Mouse (Mus musculus) CD4-positive, CD25-positive, alpha-beta regulatory T cell, adult 4 months (primary cell): ENCODE data around the gene Apoh. TPM values are rescaled to one million over a fixed set of nuclear protein-coding genes. Genes with fewer than 3 reads are reported as not detected.

Source experiments
- ATAC-seq: one replicate; pipeline ENCODE4 v1.8.0; 2017
- polyA plus RNA-seq, 2 experiments: library from polyadenylated mRNA; unstranded; fragments of 100-300 nt; shearing (Covaris generic); gene quantifications; one replicate each; pipeline ENCODE4 v1.2.1; 2017

Apoh gene
- polyA plus RNA-seq, 2 experiments from 2014 or later = not detected

- no peak for ATAC-seq
Measured at GRCm38 (mm10) chr11:108384920-108385665, 41.9 kb downstream of the Apoh start.

- ATAC-seq = no peak
Measured at GRCm38 (mm10) chr11:108385666-108386024, 42.5 kb downstream of the Apoh start.

DNA sequence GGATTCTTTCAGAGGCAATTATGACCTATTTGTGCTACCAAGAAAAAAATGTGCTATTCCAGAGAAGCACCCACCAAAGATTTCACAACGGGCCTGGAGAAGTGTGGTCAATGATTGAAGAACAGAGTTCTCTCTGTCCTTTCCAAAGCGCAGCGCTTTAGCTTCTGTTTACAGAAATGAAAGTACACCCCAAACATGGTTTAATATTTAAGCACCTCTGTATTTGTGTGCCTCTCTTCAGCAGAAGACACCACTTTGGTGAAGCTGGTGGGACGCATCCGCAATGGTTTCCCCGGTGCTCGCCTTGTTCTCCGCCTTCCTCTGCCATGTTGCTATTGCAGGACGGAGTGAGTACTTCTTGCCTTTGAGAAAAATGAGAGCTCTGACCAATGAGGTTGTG is 51.9 kb downstream of the Apoh start:
- ATAC-seq = no peak

- ATAC-seq = no peak
Measured at GRCm38 (mm10) chr11:108396076-108396829, 53.1 kb downstream of the Apoh start.

DNA sequence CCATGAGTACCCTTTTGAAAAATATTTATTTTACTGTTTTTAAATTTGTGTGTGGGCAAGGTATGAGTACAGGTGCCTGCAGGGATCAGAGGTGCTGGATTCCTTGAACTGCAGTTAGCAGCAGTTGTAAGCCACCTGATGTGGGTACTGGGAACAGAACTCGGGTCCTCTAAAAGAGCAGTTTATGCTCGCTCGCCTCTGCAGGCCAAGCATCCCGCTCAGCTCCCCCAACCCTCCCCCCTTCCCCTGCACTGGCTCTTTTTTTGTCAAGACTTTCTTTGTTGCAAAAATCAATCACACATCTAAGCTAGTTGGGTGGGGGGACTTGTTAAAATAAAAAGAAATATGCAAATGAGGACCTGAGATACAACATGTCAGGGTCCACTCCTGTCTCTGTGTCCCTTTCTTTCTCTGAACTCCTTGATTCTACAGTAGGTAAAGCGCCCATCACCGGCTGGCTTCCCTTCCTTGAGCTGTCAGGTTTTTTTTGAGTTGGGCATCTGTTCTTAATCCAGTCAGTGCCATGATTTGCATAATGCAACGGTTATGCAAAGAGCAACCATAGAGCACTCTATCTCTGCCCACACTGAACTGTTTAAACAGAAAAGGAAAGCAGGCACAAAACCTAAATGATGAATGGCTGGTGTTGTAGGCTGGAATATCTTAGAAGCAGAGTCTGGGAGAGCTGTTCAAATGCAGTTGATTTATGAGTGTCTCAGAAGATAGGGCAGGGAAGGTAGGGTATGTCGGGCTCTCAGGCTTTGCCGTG is 66.9 kb downstream of the Apoh start:
- no peak for ATAC-seq

DNA sequence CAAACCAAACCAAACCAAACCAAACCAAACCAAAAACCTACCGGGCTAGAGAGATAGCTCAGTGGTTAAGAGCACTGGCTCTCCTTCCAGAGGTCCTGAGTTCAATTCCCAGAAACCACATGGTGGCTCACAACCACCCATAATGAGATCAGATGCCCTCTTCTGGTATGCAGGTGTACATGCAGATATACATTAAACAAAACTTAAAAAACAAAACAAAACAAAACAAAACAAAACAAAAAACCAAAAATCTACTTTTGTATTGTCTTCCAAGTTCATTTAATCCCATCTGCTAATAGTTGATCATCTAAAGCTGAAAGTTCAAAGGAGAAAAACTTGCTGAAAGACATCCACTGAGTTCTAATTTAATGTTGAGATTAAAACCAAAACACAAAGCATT is 73.2 kb downstream of the Apoh start:
- no peak for ATAC-seq

DNA sequence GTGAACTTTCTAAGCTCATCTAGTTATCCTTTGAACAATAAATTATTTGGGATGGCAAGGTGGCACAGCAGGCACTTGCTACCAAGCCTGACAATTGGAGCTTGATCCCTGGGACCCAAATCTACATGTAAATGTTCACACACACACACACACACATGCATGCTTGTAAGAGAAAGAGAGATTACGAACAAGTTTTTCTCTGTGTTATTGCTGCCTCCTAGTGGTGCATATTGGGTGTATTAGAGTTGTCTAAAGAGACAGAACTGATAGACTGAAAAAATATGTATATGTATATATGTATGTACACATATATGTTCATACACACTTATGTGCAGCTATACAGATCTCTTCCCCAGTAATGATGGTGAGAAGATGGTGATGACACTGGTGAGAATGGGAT is 75.4 kb downstream of the Apoh start:
- ATAC-seq = peak; percentile 41

DNA sequence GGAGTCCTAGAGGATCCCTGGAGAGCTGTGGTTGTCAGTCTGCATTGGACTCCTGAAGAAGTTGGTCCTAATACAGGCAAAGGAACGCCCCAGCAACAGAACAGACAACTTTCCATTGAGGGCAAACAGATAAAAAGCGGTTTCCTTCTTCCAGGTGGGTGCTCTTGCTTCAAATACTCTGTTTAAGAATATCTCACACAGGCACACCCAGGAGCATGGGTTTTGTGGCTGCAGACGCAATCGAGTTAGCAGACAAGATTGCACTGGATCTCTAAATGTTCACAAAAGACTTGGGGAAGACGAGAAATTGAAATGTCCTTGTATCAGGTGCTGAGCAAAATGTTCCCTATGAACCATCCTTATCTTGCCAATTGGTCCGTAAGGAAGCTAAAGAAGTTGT is 76.1 kb downstream of the Apoh start:
- no peak for ATAC-seq

DNA sequence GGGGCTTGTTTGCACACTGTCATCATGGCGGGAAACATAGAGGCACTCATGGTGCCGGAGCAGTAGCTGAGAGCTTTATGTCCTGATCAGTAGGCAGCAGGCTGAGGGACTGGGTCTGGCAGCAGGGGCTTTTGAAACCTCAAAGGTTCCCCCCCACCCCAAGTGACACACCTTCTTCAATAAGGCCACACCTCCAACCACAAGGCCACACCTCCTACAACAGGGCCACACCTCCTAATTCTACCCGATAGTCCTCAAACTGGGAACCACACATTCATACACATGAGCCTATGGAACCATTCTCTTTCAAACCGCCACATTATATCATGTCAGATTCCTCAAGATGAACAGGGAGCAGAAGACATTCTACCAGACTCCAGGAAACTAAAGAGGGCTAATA is 77.6 kb downstream of the Apoh start:
- no peak for ATAC-seq

DNA sequence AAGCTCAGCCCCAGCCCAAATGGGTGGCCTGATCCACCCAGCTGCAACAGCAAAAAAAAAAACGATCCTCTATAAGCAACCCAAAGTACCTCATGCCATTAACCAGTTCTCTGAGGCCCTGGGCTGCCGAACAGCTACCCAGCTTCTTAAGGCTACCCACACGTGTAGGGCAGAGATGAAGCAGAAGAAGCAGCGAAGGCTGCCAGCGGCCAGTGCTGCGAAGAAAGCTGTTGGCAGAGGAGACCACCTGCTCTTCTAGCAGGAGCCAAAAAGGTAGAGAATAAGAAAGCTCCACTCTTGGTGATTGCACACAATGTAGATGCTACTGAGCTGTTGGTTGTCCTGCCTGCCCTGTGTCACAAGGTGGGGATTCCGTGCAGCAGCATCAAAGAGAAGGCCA is 80.1 kb downstream of the Apoh start:
- ATAC-seq = no peak

DNA sequence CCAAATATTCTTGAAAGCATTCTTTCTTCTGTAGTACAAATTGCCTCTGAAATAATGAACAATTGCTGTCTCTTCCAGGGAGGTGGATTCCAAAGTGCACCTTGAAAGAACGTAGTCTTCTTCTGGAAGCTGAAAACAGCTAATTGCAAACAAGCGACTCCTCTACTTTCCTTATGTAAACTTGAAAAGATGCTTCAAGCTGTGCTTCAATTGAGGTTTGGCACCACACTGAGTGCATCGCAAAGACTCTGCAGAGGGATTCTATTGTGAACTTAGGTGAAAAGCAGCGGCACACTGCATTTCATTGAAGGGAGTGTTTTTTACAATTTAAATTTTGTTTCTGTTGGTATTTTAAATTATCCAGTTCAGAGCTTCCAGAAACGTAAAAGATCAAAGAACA is 81.0 kb downstream of the Apoh start:
- no peak for ATAC-seq

GRCm38 (mm10) chr11:108424889-108425591 is 81.9 kb downstream of the Apoh start, which contains the start of gene Cep112:
TSS of gene Cep112 (plus strand) at chr11:108425192.
- peak; percentile 99 for ATAC-seq

DNA sequence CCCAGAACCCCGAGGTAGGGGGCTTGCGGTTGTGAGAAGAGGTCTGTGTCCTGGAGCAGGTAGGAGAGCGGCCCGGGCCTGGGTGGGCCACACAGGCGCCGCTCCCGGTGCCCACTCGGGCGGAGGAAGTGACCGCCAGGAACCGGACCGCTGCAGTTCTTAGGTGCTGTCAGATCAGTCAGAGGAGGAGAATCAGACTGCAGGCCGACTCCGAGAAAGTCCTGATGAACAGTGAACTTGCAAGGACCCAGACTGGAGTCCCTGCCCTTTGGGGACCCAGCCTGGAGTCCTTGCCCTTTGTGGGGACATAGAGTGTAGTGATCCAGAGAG is 82.4 kb downstream of the Apoh start:
- no peak for ATAC-seq

GRCm38 (mm10) chr11:108426086-108426485 is 82.9 kb downstream of the Apoh start:
- ATAC-seq = no peak

GRCm38 (mm10) chr11:108427191-108427590 is 84.0 kb downstream of the Apoh start:
- no peak for ATAC-seq

GRCm38 (mm10) chr11:108429076-108429475 is 85.9 kb downstream of the Apoh start:
- no peak for ATAC-seq

DNA sequence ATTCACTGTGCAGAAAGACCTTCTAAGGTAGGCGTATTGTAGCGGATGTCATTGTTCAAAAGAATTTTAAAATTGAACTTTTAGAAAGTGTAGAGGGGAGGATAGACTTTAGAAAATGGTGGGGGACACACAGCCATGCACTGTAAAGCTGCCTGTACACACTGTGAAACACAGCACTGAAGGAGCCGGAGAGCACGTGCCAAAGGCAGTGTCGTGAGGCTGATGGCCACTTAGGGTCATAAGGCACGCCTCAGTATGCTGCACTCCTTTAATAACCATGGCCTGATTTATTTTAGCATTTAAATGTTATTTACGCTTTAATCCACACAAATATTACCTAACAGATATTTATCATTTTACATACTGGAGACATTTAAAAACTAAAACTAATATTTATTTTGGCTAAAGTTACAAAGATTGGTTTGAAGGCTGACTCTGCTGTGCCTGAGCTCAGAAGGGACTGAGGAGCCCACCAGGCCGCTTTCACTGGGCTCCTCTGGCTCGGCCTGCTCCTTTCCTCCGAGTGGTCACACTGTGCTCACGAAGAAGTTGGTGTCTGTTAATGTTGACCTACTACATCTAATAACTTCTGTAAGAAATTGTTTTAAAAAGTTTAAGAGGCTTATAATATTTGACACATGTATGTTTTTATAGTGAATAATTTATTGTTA is 100.9 kb downstream of the Apoh start:
- no peak for ATAC-seq

DNA sequence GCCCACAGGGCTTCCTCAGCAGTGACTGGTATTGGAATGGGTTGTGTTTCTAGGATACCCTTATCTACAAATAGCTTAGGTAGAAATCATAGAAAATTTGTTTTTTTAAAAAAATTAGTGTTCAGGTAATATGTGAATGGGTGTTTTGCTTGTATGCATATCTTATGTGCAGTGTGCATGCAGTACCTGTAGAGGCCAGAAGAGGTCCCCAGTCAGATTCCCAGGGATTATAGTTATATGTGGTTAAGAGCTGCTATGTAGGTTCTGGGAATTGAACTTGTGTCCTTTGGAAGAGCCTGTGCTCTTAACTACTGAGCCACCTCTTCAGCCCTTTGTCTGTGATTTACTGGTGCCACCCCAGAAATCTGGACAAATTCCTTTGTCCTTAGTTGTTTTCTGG is 104.0 kb downstream of the Apoh start:
- ATAC-seq = no peak

DNA sequence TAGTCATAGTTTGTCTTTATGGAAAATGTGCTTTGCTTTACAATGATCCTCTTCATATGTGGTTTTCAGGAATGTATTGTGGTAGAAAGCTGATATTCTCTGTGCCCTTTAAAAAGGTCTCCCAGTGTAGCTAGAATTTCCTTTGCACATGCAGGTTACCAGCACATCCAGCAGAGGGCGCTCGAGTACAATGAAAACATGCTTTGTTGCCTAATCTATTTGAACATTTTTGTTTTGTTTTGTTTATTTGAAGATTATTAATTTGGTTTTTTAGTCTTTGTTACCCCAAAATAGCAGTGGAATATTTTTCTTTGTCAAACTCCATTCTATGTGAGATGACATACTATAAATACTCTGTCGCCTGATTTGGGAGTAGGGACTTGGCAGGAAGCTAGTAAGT is 106.7 kb downstream of the Apoh start:
- no peak for ATAC-seq

- ATAC-seq = no peak
Measured at GRCm38 (mm10) chr11:108459599-108459998, 116.4 kb downstream of the Apoh start.
